Mouse (Mus musculus): ENCODE results near the gene Cacna1a.

GRCm38 (mm10) chr8:84435370-84435769, 47.1 kb downstream of the Cacna1a start:
- TF ChIP-seq CTCF (IDR thresholded peaks at IDR 0.05; ENCODE audit: extremely low read depth, insufficient read depth, low read length) = no peak
- no peak for TF ChIP-seq POLR2A (IDR thresholded peaks at IDR 0.05; ENCODE audit: extremely low read depth, insufficient read depth, low read length)

All from cortical plate, adult 2 months (tissue).